In the genomic region with DNA sequence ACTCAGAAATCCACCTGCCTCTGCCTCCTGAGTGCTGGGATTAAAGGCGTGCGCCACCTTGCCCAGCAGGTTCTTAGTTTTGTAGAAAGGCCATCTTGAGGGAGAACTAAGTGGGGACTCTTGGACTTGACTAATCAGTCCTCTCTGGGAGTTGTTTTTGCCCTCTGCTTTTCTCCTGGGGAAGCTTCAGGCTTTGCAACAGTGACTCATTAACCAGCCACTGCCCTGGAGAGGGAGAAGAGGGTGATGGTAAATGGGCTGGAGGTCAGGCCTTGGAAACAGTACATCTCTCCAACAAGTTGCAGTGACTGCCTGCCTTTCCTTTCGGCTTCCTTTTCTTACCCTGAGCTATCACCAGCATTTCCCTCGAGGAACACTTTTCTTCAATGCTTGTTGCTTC, we compare ENCODE assay signal across 12 mouse cellular contexts. TPM values are rescaled to one million over a fixed set of nuclear protein-coding genes. Genes with fewer than 3 reads are reported as not detected.
A peak's percentile ranks its signal among the peaks of the same experiment; 100 is the strongest.
DNase-seq lines count a peak whose midpoint lies in the region; ATAC-seq lines count a peak whose summit lies in the region.
"Had no signal": no experiment of that assay in that cellular context is flagged by ENCODE, and none has a peak within 500 bp of the region (broad histone marks: within the 10 kb centered on the region; RNA-seq: fewer than 3 reads in every experiment).

No protein-coding gene starts in this region.

- no peaks in the 10 kb centered on the region for H3K9me3 ChIP-seq in megakaryocyte, embryonic 14.5 days
- H3K9me3 ChIP-seq in intestine, embryonic 14.5 days (ENCODE audit: control insufficient read depth, low read length), result no peaks in the 10 kb centered on the region
- H3K9me3 ChIP-seq: limb, embryonic 13.5 days had no signal

- H3K4me2 ChIP-seq in intestine, embryonic 14.5 days (ENCODE audit: low read length), result no peak overlapping the region
- H3K4me2 ChIP-seq: limb, embryonic 13.5 days had no signal

- peak overlapping the region; percentile 77 for H3K4me3 ChIP-seq in megakaryocyte, embryonic 14.5 days (replicated peaks)
- H3K4me3 ChIP-seq in intestine, embryonic 14.5 days (ENCODE audit: low read depth, low read length), result no peak overlapping the region
- H3K4me3 ChIP-seq: erythroblast, embryonic 14.5 days; limb, embryonic 13.5 days had no signal

- 86% methylated on average over 4 of the region's 4 CpGs for WGBS in intestine, embryonic 14.5 days

- no peak overlapping the region for H3K27ac ChIP-seq in intestine, embryonic 14.5 days (ENCODE audit: low read depth)
- H3K27ac ChIP-seq: limb, embryonic 13.5 days had no signal

- ATAC-seq in megakaryocyte, adult 5-6 weeks (ENCODE audit: poor library complexity, severe bottlenecking), result no peak
- ATAC-seq in intestine, embryonic 14.5 days (replicated peaks; ENCODE audit: low FRiP score, low TSS enrichment, low read depth), result no peak

- no peak overlapping the region for H3K9ac ChIP-seq in intestine, embryonic 14.5 days (ENCODE audit: low read length)
- H3K9ac ChIP-seq: limb, embryonic 13.5 days had no signal

- peaks cover 77% of the 10 kb centered on the region for H3K4me1 ChIP-seq in megakaryocyte, embryonic 14.5 days
- peaks cover 7% of the 10 kb centered on the region; the same call in 1 of the 2 replicates for H3K4me1 ChIP-seq in intestine, embryonic 14.5 days (replicated peaks; ENCODE audit: control insufficient read depth, insufficient read depth, low read length)

- H3K36me3 ChIP-seq in megakaryocyte, embryonic 14.5 days (replicated peaks; ENCODE audit: low read length), result no peaks in the 10 kb centered on the region
- H3K36me3 ChIP-seq in intestine, embryonic 14.5 days (ENCODE audit: control insufficient read depth, insufficient read depth, low read length), result no peaks in the 10 kb centered on the region
- H3K36me3 ChIP-seq: limb, embryonic 13.5 days had no signal

- peak; percentile 47 for DNase-seq in intestine, embryonic 14.5 days (ENCODE audit: low spot score)
- peak; percentile 72 to 86 for DNase-seq in kidney, postnatal 36 days
- DNase-seq in frontal cortex, postnatal 10 days (ENCODE audit: low spot score in 2 of 2), result no peak
- DNase-seq in cerebellum, adult 11-12 months, result no peak
- no peak for DNase-seq in embryo, embryonic 9.5 days (ENCODE audit: extremely low spot score)
- DNase-seq: cerebellum, postnatal 10 days; gastrocnemius, postnatal 14 days; retina, postnatal 1 day had no signal

- H3K27me3 ChIP-seq in megakaryocyte, embryonic 14.5 days (replicated peaks), result no peaks in the 10 kb centered on the region
- no peaks in the 10 kb centered on the region for H3K27me3 ChIP-seq in intestine, embryonic 14.5 days (replicated peaks; ENCODE audit: control insufficient read depth, insufficient read depth, low read length)
- H3K27me3 ChIP-seq: limb, embryonic 13.5 days had no signal

RNA-seq across cellular contexts. Expression of a gene that starts 30.6 kb away (rescaled TPM):
- 57.5 and 58.2 TPM in 2 replicates for polyA plus RNA-seq in megakaryocyte, embryonic 14.5 days (2012; ENCODE audit: insufficient read depth, low replicate concordance)
- 71.4 and 82.2 TPM in 2 replicates for total RNA-seq in megakaryocyte, adult 5-6 weeks (2015)
- 122 and 139 TPM in 2 replicates for total RNA-seq in megakaryocyte, adult 5-6 weeks (2017)
- polyA plus RNA-seq in intestine, embryonic 14.5 days (2014; fragmentation: Nextera tagmentation; extraction: Ambion mirVana), result 99.6 and 101 TPM in 2 replicates

RNA-seq across cellular contexts. Expression of a gene that starts 30.9 kb away (rescaled TPM):
- polyA plus RNA-seq in megakaryocyte, embryonic 14.5 days (2012; ENCODE audit: insufficient read depth, low replicate concordance), result not detected in 2 replicates
- 0.82 and 1.1 TPM in 2 replicates for total RNA-seq in megakaryocyte, adult 5-6 weeks (2015)
- total RNA-seq in megakaryocyte, adult 5-6 weeks (2017), result 0.70 TPM in 1 of 2 replicates, not detected in the other
- polyA plus RNA-seq in intestine, embryonic 14.5 days (2014; fragmentation: Nextera tagmentation; extraction: Ambion mirVana), result 6.8 and 10.1 TPM in 2 replicates
- polyA plus RNA-seq: erythroblast, embryonic 14.5 days had no signal

RNA-seq across cellular contexts. Expression of a gene that starts 53.9 kb away (rescaled TPM):
- 24.3 and 28.3 TPM in 2 replicates for polyA plus RNA-seq in megakaryocyte, embryonic 14.5 days (2012; ENCODE audit: insufficient read depth, low replicate concordance)
- 8.8 and 11.1 TPM in 2 replicates for total RNA-seq in megakaryocyte, adult 5-6 weeks (2015)
- total RNA-seq in megakaryocyte, adult 5-6 weeks (2017), result 4.9 and 5.4 TPM in 2 replicates
- 2.7 and 2.8 TPM in 2 replicates for polyA plus RNA-seq in intestine, embryonic 14.5 days (2014; fragmentation: Nextera tagmentation; extraction: Ambion mirVana)

RNA-seq across cellular contexts. Expression of a gene that starts 58.4 kb away (rescaled TPM):
- not detected in 2 replicates for polyA plus RNA-seq in megakaryocyte, embryonic 14.5 days (2012; ENCODE audit: insufficient read depth, low replicate concordance)
- total RNA-seq in megakaryocyte, adult 5-6 weeks (2015), result 0.11 TPM in 1 of 2 replicates, not detected in the other
- total RNA-seq in megakaryocyte, adult 5-6 weeks (2017), result 0.07 TPM in 1 of 2 replicates, not detected in the other
- polyA plus RNA-seq in intestine, embryonic 14.5 days (2014; fragmentation: Nextera tagmentation; extraction: Ambion mirVana), result 0.44 and 0.97 TPM in 2 replicates
- total RNA-seq: gastrocnemius, postnatal 14 days had no signal
- polyA plus RNA-seq: erythroblast, embryonic 14.5 days had no signal

RNA-seq across cellular contexts. Expression of a gene that starts 58.8 kb away (rescaled TPM):
- polyA plus RNA-seq in megakaryocyte, embryonic 14.5 days (2012; ENCODE audit: insufficient read depth, low replicate concordance), result 156 and 181 TPM in 2 replicates
- total RNA-seq in megakaryocyte, adult 5-6 weeks (2015), result 137 and 160 TPM in 2 replicates
- 127 and 128 TPM in 2 replicates for total RNA-seq in megakaryocyte, adult 5-6 weeks (2017)
- polyA plus RNA-seq in intestine, embryonic 14.5 days (2014; fragmentation: Nextera tagmentation; extraction: Ambion mirVana), result 153 and 167 TPM in 2 replicates

Comparison
In these comparisons a context has a peak if more than half of its experiments do, and no peak if none do; other contexts are left out.
1. DNase-seq: peak in intestine, embryonic 14.5 days (single experiment) and kidney, postnatal 36 days (2 of 2); none in frontal cortex, postnatal 10 days (0 of 2), cerebellum, adult 11-12 months (single experiment) and embryo, embryonic 9.5 days (single experiment).